Mouse (Mus musculus) ES-E14 (cell line): ENCODE measurements around the gene Lpcat3. TPM values are rescaled to one million over a fixed set of nuclear protein-coding genes. Genes with fewer than 3 reads are reported as not detected.

Experiments
- DNase-seq: peaks from one replicate; pipeline ENCODE4 v3.0.0-alpha.2; 2013; ENCODE audit warnings: low read depth, low spot score
- H3K27ac ChIP-seq: 2 replicates; pipeline ENCODE4 v1.5.1; 2012; ENCODE audit warnings: low read depth, mild to moderate bottlenecking, low read length, moderate library complexity, mixed read lengths; ENCODE audit not compliant: poor library complexity, insufficient read depth, severe bottlenecking
- H3K36me3 ChIP-seq: 2 replicates; pipeline ENCODE4 v1.6.1; 2012; ENCODE audit warnings: mild to moderate bottlenecking, low read length, moderate library complexity, mixed read lengths; ENCODE audit not compliant: control insufficient read depth, poor library complexity, insufficient read depth, severe bottlenecking
- H3K4me1 ChIP-seq, 2 experiments: fragments of 150-350 bp in 1 of 2; sonication (generic) in 1 of 2; 2 replicates each; pipeline ENCODE4 v1.6.1; 2012; ENCODE audit warnings: low read length in 2 of 2, mild to moderate bottlenecking in 1 of 2, mixed read lengths in 1 of 2; ENCODE audit not compliant: control insufficient read depth in 2 of 2, insufficient read depth in 2 of 2, poor library complexity in 1 of 2
- H3K4me3 ChIP-seq, 2 experiments: fragments of 150-350 bp in 1 of 2; sonication (generic) in 1 of 2; 2 replicates each; pipeline ENCODE4 v1.5.1; 2012; ENCODE audit warnings: low read length in 2 of 2, low read depth in 1 of 2, mild to moderate bottlenecking in 1 of 2, mixed read lengths in 1 of 2; ENCODE audit not compliant: insufficient read depth in 1 of 2, poor library complexity in 1 of 2, severe bottlenecking in 1 of 2
- H3K9ac ChIP-seq: 2 replicates; pipeline ENCODE4 v1.6.1; 2012; ENCODE audit warnings: low read depth, mild to moderate bottlenecking, low read length, mixed read lengths; ENCODE audit not compliant: poor library complexity, insufficient read depth, severe bottlenecking
- H3K9me3 ChIP-seq: fragments of 150-350 bp; sonication (generic); 2 replicates; pipeline ENCODE4 v1.6.1; 2012; ENCODE audit warnings: low read depth, mild to moderate bottlenecking, low read length; ENCODE audit not compliant: control insufficient read depth, insufficient read depth
- CHD2 ChIP-seq: IDR thresholded peaks from 2 replicates; pipeline ENCODE4 v1.6.1; 2014; ENCODE audit warnings: mild to moderate bottlenecking, low read depth, low read length, inconsistent platforms
- HCFC1 ChIP-seq: IDR thresholded peaks from 2 replicates; pipeline ENCODE4 v1.6.1; 2012; ENCODE audit warnings: low read length, inconsistent platforms, borderline replicate concordance; ENCODE audit not compliant: insufficient read depth
- MAFK ChIP-seq: IDR thresholded peaks from 2 replicates; pipeline ENCODE4 v1.6.1; 2014; ENCODE audit warnings: mild to moderate bottlenecking, low read depth, low read length, inconsistent platforms; ENCODE audit not compliant: insufficient read depth
- ZC3H11A ChIP-seq: IDR thresholded peaks from 2 replicates; pipeline ENCODE4 v1.6.1; 2012; ENCODE audit warnings: low read depth, mild to moderate bottlenecking, inconsistent platforms, low read length, borderline replicate concordance
- ZNF384 ChIP-seq: IDR thresholded peaks from 2 replicates; pipeline ENCODE4 v1.6.1; 2012; ENCODE audit warnings: low read depth, low read length, inconsistent platforms
- in situ Hi-C, 2 experiments: fragments of 600-800 bp; cut with MboI; formaldehyde crosslinking; loops; one replicate each; pipeline ENCODE4 v1.15.1; 2025; ENCODE audit warnings: low sequenced_read_pairs in 2 of 2, inconsistent platforms in 1 of 2; ENCODE audit not compliant: unreplicated experiment in 2 of 2
- total RNA-seq: library from RNA; depleted of rRNA; stranded (reverse); fragments of 300-350 nt; gene quantifications from 2 replicates; pipeline ENCODE4 v1.2.3, GENCODE M21; 2012

Gene Lpcat3
- total RNA-seq, 1 experiment = 65.5 TPM

DNA sequence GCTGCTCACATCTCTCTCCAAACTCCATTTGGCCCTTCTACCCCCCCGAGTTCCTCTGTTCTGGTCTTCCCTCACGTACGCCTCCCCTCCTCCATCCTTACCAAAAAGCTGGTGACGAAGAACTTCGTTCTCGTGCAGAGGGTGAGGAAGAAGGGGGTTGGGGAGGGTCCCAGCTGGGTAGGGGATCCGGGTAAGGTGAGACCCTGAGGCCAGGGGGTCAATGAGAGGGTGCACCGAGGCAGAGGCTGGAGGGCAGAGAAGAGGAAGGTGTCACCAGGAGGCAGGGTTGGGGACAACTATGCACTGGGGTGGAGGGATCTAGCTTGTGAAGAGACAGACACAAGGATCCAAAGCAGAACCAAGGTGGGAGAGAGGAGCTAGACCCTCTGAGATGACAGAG lies 80.8 kb downstream of the Lpcat3 start:
- peaks cover 0 to 22% of the 10 kb centered on the region in 2 experiments; a peak in 2 of 4 replicates for H3K4me1 ChIP-seq
- in situ Hi-C loops = no loop called here
- H3K4me3 ChIP-seq = no peak overlapping the region
- DNase-seq = no peak
- H3K27ac ChIP-seq = no peak overlapping the region
- no peak overlapping the region for H3K9ac ChIP-seq
- no peak for TF ChIP-seq CHD2
- TF ChIP-seq HCFC1 = no peak
- no peak for TF ChIP-seq ZC3H11A
- TF ChIP-seq ZNF384 = no peak
- TF ChIP-seq MAFK = no peak
- no peaks in the 10 kb centered on the region for H3K9me3 ChIP-seq
- H3K36me3 ChIP-seq = peaks cover 13% of the 10 kb centered on the region; the same call in 1 of the 2 replicates

DNA sequence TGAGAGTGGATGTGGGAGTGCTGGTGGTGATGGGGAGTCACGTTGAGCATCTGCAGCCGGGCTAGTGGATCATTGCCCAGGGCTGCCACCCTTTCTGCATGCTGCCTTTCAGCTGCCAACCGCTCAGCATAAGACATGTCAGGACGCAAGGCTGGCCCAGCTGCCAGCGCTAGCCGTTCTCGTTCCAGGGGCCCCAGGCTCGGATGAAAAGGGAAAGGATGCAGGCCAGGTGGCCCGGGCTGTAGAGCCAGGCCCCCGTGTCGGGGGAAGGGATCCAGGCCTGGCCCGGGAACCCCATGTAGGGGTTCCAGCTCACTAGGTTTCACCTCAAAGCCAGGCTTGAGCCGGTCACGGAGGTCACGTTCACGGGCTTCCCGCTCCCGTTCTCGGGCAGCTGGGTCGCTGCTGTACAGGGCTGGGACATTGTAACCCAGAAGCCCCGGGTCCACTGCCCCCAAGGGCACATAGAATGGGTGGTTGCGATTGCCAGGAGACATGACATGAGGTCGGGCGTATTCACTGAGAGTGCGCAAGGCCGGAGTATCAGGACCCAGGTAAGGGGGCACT lies 82.0 kb downstream of the Lpcat3 start:
- Histone ChIP-seq H3K36me3 (peaks cover 13% of the 10 kb centered on the region; the same call in 1 of the 2 replicates), H3K4me1 (peaks cover 0 to 19% of the 10 kb centered on the region in 2 experiments; a peak in 2 of 4 replicates), H3K9ac (peak overlapping the region; percentile 86), H3K27ac (peak overlapping the region; percentile 30; the same call in 1 of the 2 replicates), H3K4me3 (peak overlapping the region; percentile 60 to 62), H3K9me3 (no peaks in the 10 kb centered on the region)
- DNase-seq = no peak
- TF ChIP-seq ZNF384 (no peak), ZC3H11A (no peak), HCFC1 (no peak), CHD2 (no peak), MAFK (no peak)
- in situ Hi-C loops = no loop called here

DNA sequence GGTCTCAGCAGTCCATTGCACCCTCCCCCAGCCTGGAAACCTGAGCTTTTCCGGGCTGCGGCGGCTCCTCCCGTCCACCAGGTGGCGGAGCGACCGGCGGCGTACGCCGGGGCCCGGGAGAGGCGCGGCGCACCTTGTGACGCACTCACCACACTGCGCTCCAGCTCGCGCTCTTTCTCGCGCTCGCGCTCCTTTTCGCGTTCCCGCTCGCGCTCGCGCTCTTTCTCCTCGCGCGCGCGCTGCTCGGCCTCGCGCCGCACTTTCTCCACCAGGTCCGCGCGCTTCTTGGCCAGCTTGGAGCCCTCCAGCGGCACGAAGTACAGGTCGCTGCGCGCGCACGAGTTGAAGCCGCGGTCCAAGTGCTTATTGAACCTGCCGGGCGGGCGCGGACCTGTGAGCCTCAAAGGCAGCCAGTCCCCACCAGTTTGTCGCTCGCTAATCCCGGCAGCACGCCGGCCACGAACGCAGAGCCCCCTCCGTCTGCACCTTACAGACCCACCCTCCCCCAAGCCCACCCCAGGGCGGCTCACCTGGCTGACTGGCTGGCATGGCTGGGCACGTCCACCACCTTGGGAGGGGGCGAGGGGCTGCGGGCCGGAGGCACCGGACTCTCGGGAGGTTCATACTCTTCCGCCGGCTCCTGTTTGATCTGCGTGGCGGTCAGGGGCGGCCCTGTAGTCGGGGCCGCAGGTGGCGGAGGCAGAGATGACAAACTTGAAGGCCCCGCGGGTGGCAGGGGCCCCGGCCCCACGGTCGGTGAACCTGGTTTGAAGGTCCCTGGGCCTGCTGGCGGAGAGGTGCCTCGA lies 82.9 kb downstream of the Lpcat3 start:
- Histone ChIP-seq H3K36me3 (peaks cover 13% of the 10 kb centered on the region; the same call in 1 of the 2 replicates), H3K4me3 (peak overlapping the region; percentile 72 to 76), H3K9me3 (no peaks in the 10 kb centered on the region), H3K9ac (peak overlapping the region; percentile 87), H3K4me1 (peaks cover 0 to 18% of the 10 kb centered on the region in 2 experiments; a peak in 1 of 4 replicates), H3K27ac (peak overlapping the region; percentile 61)
- peak; percentile 90 for DNase-seq
- TF ChIP-seq CHD2 (peak; percentile 89), HCFC1 (peak; percentile 79), MAFK (no peak)
- in situ Hi-C loops = no loop called here

DNA sequence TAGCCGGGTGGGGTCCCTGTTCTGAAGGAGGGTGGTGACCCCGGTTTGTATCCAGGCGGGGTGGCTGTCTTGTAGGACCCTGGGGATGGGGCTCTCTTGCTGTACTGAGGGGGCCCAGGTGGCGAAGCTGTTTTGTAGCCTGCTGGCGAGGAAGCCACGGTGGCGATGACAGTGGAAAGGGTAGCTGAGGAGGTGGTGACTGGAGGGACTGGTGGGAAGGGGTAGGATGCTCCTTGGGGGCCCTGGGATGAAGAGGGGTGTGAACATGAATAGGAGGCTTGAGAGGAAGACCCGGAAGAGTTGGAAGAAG lies 83.4 kb downstream of the Lpcat3 start:
- TF ChIP-seq CHD2 (no peak), ZC3H11A (no peak), ZNF384 (no peak), MAFK (no peak), HCFC1 (no peak)
- in situ Hi-C loops = no loop called here
- H3K4me1 ChIP-seq = peaks cover 0 to 18% of the 10 kb centered on the region in 2 experiments; a peak in 1 of 4 replicates
- DNase-seq = no peak
- no peaks in the 10 kb centered on the region for H3K9me3 ChIP-seq
- no peak overlapping the region for H3K27ac ChIP-seq
- peaks cover 13% of the 10 kb centered on the region; the same call in 1 of the 2 replicates for H3K36me3 ChIP-seq
- H3K9ac ChIP-seq = peak overlapping the region; percentile 87
- H3K4me3 ChIP-seq = peak overlapping the region; percentile 72 to 76
